Mouse (Mus musculus) limb, embryonic 14.5 days (tissue): ENCODE measurements around the gene Atxn1. TPM values are rescaled to one million over a fixed set of nuclear protein-coding genes. Genes with fewer than 3 reads are reported as not detected.

Experiments used
- ATAC-seq: fragments of 200-750 bp; cut with Nextera tagmentation; 2 replicates; pipeline ENCODE4 v1.8.0; 2017; ENCODE audit warnings: low read depth, moderate number of reproducible peaks, moderate TSS enrichment; ENCODE audit not compliant: low FRiP score
- DNase-seq: peaks from one replicate; pipeline ENCODE4 v3.0.0-alpha.2; 2015; ENCODE audit warnings: low spot score
- H3K27ac ChIP-seq: fragments of 300-500 bp; sonication (generic); replicated peaks from 2 replicates; pipeline ENCODE4 v1.5.1; 2014; ENCODE audit warnings: low read depth, mild to moderate bottlenecking, low read length, moderate library complexity, mixed read lengths
- H3K27me3 ChIP-seq: fragments of 300-500 bp; sonication (generic); 2 replicates; pipeline ENCODE4 v1.6.1; 2014; ENCODE audit warnings: low read length, mixed read lengths; ENCODE audit not compliant: control insufficient read depth, insufficient read depth
- H3K36me3 ChIP-seq: fragments of 300-500 bp; sonication (generic); 2 replicates; pipeline ENCODE4 v1.6.1; 2014; ENCODE audit warnings: mild to moderate bottlenecking, low read length, moderate library complexity, mixed read lengths; ENCODE audit not compliant: control insufficient read depth, insufficient read depth
- H3K4me1 ChIP-seq: fragments of 300-500 bp; sonication (generic); 2 replicates; pipeline ENCODE4 v1.6.1; 2014; ENCODE audit warnings: antibody characterized with exemption, low read length, mixed read lengths; ENCODE audit not compliant: control insufficient read depth, insufficient read depth
- H3K4me2 ChIP-seq: fragments of 300-500 bp; sonication (generic); replicated peaks from 2 replicates; pipeline ENCODE4 v1.6.1; 2014; ENCODE audit warnings: low read depth, mild to moderate bottlenecking, low read length, moderate library complexity; ENCODE audit not compliant: severe bottlenecking
- H3K4me3 ChIP-seq: fragments of 300-500 bp; sonication (generic); replicated peaks from 2 replicates; pipeline ENCODE4 v1.5.1; 2014; ENCODE audit warnings: low read length
- H3K9ac ChIP-seq: fragments of 300-500 bp; sonication (generic); 2 replicates; pipeline ENCODE4 v1.6.1; 2014; ENCODE audit warnings: mild to moderate bottlenecking, low read depth, low read length, moderate library complexity; ENCODE audit not compliant: severe bottlenecking
- H3K9me3 ChIP-seq: fragments of 300-500 bp; sonication (generic); 2 replicates; pipeline ENCODE4 v1.6.1; 2016; ENCODE audit warnings: low read length; ENCODE audit not compliant: control insufficient read depth
- POLR2A ChIP-seq: fragments of 200-500 bp; IDR thresholded peaks from 2 replicates; pipeline ENCODE4 v1.8.0; 2012; ENCODE audit warnings: inconsistent platforms, mild to moderate bottlenecking, moderate library complexity, borderline replicate concordance; ENCODE audit not compliant: insufficient read depth, insufficient read length; ENCODE audit errors: extremely low read depth
- WGBS: fragments of 180-500 bp; shearing (Covaris S2); extraction: QIAGEN DNeasy Blood & Tissue Kit; methylation state at CpG from one replicate; pipeline ENCODE4 v1.1.7; 2014; 5-methylcytosine and 5-hydroxymethylcytosine counted together
- polyA plus RNA-seq, 2 experiments: library from polyadenylated mRNA; depleted of rRNA in 1 of 2; stranded (reverse) in 1 of 2; unstranded in 1 of 2; fragments of >200 nt; fragmentation: Nextera tagmentation in 1 of 2; extraction: Ambion mirVana in 1 of 2; gene quantifications; 2 replicates each; pipeline versions ENCODE4 v1.2.1 to v1.2.3; 2012 to 2014

Gene Atxn1
- polyA plus RNA-seq, 2 experiments: 3.3 to 5.3 TPM

DNA sequence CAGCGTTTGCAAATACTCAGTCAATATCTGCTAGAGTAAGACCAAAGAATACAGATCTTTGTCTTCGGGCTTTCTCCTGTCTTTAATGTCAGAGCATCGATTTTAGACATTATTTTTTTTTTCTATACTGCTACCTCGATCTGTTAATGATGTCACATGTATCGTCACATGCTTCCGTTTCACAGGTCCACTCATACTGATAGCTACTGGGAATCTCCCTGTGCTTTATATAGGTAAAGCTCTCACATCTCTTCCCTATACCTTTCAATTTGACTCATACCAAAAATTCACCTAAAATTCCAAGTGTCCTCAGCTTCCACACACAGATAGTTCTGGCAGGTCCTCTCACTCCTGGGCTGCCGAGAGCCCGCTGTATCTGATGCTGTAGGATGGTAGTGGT, 277.2 kb downstream of the Atxn1 start:
- Histone ChIP-seq H3K4me3 (no peak overlapping the region), H3K9me3 (no peaks in the 10 kb centered on the region), H3K36me3 (no peaks in the 10 kb centered on the region), H3K27ac (no peak overlapping the region), H3K27me3 (no peaks in the 10 kb centered on the region), H3K9ac (no peak overlapping the region), H3K4me2 (no peak overlapping the region), H3K4me1 (0 out of 2 replicates have a peak, but pooled peaks cover 6% of the 10 kb centered on the region)
- TF ChIP-seq POLR2A: no peak
- DNase-seq: no peak
- WGBS: 93% methylated on average over 8 of the region's 8 CpGs
- no peak for ATAC-seq

DNA sequence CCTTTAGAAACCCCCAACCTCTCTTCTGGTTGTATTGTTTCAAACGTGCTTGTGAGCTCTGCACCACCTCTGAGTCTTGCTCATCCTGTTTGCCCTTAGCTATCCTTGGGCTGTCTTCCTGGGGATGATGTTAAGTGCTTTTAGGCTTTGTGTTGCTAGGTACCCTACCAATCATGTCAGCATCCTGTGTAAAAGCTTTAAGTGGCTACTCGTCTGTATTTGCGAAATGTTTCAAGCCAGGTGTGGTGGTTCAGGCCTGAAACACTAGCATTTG, 278.6 kb downstream of the Atxn1 start:
- Histone ChIP-seq H3K27ac (no peak overlapping the region), H3K4me2 (no peak overlapping the region), H3K9me3 (no peaks in the 10 kb centered on the region), H3K9ac (no peak overlapping the region), H3K4me1 (0 out of 2 replicates have a peak, but pooled peaks cover 6% of the 10 kb centered on the region), H3K4me3 (no peak overlapping the region), H3K36me3 (no peaks in the 10 kb centered on the region), H3K27me3 (no peaks in the 10 kb centered on the region)
- no peak for ATAC-seq
- DNase-seq: no peak
- TF ChIP-seq POLR2A: no peak
- 50% methylated on average over 3 of the region's 3 CpGs for WGBS

DNA sequence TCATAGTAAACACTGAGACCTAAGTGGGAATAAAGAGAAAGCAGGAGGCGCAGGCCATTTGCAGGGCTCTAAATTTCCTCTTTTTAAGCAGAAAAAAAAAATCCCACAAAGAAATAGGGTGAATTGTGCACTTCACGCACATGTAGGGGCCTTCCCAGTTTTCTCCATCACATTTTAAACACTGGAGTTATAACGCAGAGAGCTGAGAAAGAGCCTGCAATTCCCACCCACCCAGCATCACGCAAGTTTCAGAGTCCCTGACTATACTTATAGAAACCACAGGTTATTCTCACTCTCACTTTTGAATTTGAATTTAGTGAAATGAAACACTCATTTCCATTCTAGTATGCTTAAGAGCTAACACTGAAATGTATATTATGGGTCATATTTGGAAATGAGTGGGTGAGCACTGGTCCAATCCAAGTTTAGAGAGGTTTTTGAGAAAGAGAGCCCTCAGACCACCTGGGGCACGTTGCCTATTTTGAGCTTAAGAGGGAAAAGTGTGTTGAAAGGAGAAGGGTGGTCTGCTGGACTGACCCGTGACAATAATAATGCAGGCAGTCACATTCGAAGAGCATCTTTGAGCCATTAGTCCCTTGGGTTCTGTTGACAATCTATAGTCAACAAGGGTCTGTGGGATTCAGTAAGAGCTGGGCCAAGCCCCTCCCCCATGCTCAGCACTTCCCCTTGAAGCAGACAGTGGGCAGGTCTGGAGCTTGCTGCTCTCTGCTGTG, 279.1 kb downstream of the Atxn1 start:
- Histone ChIP-seq H3K4me3 (no peak overlapping the region), H3K4me2 (no peak overlapping the region), H3K9ac (no peak overlapping the region), H3K9me3 (no peaks in the 10 kb centered on the region), H3K27me3 (no peaks in the 10 kb centered on the region), H3K27ac (no peak overlapping the region), H3K4me1 (0 out of 2 replicates have a peak, but pooled peaks cover 6% of the 10 kb centered on the region), H3K36me3 (no peaks in the 10 kb centered on the region)
- no peak for TF ChIP-seq POLR2A
- ATAC-seq: no peak
- DNase-seq: no peak
- WGBS: 81% methylated on average over 7 of the region's 7 CpGs

DNA sequence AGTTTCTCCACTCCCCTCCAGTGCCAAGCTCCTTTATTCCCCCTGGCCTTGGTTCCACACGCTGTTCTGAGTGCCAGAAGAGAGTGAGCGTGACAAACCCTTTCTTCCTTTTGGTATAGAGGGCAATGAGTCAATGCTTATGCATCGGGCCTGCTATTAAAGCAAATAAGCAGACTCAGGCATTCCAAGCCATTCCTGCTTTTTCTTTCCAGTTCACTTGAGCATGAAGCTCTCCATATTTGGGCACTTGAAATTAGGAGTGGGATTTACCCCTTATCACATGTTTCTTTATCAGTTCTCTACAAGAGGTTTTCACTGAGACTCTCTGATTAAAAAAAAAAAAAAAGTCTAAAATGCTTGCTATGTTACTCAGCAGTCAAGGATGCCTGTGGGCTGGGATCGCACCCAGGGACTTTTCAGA, 279.9 kb downstream of the Atxn1 start:
- H3K4me2 ChIP-seq: no peak overlapping the region
- no peak for DNase-seq
- H3K27ac ChIP-seq: no peak overlapping the region
- no peak for TF ChIP-seq POLR2A
- ATAC-seq: no peak
- no peaks in the 10 kb centered on the region for H3K27me3 ChIP-seq
- 0 out of 2 replicates have a peak, but pooled peaks cover 4% of the 10 kb centered on the region for H3K4me1 ChIP-seq
- H3K36me3 ChIP-seq: no peaks in the 10 kb centered on the region
- H3K4me3 ChIP-seq: no peak overlapping the region
- H3K9me3 ChIP-seq: no peaks in the 10 kb centered on the region
- WGBS: 92% methylated on average over 4 of the region's 4 CpGs
- no peak overlapping the region for H3K9ac ChIP-seq

DNA sequence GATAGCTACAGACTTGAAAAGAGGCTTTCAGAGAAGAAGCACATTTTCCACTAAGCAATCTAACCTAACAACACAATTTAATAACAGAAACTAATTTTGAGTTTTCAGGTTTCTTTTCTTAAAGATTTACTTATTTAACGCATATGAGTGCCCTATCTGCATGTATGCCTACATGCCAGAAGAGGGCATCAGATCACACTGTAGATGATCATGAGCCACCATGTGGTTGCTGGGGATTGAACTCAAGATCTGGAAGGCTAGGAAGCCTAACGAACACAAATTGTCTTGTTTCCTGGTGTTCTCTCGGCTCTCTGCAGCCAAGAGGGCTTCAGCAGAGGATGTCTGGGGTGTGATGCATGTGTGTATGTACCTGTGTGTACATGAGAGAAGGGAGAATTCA, 280.8 kb downstream of the Atxn1 start:
- Histone ChIP-seq H3K9ac (no peak overlapping the region), H3K36me3 (no peaks in the 10 kb centered on the region), H3K4me1 (0 out of 2 replicates have a peak, but pooled peaks cover 4% of the 10 kb centered on the region), H3K4me3 (no peak overlapping the region), H3K27me3 (no peaks in the 10 kb centered on the region), H3K9me3 (no peaks in the 10 kb centered on the region), H3K4me2 (no peak overlapping the region), H3K27ac (no peak overlapping the region)
- DNase-seq (no peak), ATAC-seq (no peak)
- TF ChIP-seq POLR2A: no peak
- 70% methylated on average over 3 of the region's 3 CpGs for WGBS
